Mouse (Mus musculus) large intestine, adult 2 months (tissue): ENCODE measurements around the gene Ubb. TPM values are rescaled to one million over a fixed set of nuclear protein-coding genes. Genes with fewer than 3 reads are reported as not detected.

Experiments
- DNase-seq: peaks from one replicate; pipeline ENCODE4 v3.0.0-alpha.2; 2012; ENCODE audit warnings: low read depth, low spot score
- WGBS: fragments of 180-500 bp; shearing (Covaris S2); methylation state at CpG from one replicate; pipeline ENCODE4 v1.1.7; 2018; 5-methylcytosine and 5-hydroxymethylcytosine counted together
- polyA plus RNA-seq: library from polyadenylated mRNA; depleted of rRNA; stranded (reverse); fragments of >200 nt; gene quantifications from 2 replicates; pipeline ENCODE4 v1.2.3, GENCODE M21; 2012; rRNA removed

Gene Ubb
- polyA plus RNA-seq, 1 experiment: 1,797 TPM

GRCm38 (mm10) chr11:62575659-62576438 lies 24.9 kb downstream of the Ubb start:
- 11% methylated on average over 27 of the region's 27 CpGs for WGBS
- DNase-seq: no peak

GRCm38 (mm10) chr11:62576530-62577152 lies 25.7 kb downstream of the Ubb start:
- no peak for DNase-seq
- WGBS: 70% methylated on average over 16 of the region's 16 CpGs

DNA sequence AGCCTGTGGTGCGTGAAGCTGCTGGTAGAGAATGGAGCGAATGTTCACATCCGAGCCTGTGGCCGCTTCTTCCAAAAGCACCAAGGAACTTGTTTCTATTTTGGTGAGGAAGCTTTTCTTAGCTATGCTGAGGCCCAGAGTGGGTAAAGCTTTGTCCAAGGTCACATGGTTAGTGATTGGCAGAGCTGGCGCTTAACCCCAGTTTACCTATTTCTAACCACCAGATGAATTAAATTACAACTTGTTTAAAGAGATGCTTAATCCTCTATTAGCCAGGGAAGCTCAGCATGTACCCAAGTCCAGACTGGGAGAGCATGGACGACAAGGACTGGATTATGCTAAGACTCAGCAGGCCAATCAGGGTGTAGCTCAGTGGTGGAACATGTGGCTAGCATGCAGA lies 32.1 kb downstream of the Ubb start:
- 88% methylated on average over 6 of the region's 6 CpGs for WGBS
- no peak for DNase-seq

DNA sequence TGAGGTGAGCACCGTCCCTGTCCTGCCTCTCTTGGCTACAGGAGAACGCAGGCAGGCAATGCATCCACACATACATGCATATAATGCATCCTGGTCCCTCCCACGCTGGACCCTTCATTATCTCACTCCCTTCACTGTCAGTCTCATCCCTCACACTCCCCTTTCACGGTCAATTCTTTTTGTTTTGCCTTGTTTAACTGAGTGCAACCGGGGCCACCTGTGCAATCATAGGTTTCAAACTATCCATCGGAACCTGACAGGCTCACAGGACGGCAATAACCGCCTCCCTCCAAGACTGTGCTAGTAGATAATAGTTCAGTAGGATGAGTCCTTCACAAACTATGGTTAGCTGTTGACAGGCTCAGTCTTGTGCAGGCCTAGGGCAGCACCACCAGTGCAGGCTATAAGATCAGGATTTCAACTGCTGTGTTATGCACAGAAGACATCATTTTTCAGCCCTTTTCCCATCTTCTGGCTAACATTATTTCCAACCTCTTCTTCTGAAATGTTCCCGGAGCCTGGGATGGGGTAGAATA lies 33.8 kb downstream of the Ubb start:
- no peak for DNase-seq
- WGBS: 81% methylated on average over 9 of the region's 9 CpGs

- 88% methylated on average over 5 of the region's 5 CpGs for WGBS
- no peak for DNase-seq
Observed at GRCm38 (mm10) chr11:62587034-62587433, 36.1 kb downstream of the Ubb start.

DNA sequence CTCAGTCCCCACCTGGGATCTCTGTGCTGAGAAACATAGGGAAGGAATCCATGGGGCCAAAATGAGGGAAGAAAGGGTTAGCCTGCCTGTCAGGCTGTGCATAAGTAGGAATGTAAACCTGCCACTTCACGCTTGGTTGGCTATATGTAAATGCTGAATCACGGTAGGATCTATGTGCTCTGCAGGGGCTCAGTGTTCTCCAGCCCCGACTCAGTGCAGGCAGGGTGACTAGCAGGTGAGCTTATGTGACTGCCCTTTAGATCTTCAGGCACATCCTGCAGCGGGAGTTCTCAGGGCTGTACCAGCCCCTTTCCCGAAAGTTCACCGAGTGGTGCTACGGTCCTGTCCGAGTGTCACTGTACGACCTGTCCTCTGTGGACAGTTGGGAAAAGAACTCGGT lies 38.4 kb downstream of the Ubb start:
- DNase-seq: no peak
- 87% methylated on average over 10 of the region's 10 CpGs for WGBS

DNA sequence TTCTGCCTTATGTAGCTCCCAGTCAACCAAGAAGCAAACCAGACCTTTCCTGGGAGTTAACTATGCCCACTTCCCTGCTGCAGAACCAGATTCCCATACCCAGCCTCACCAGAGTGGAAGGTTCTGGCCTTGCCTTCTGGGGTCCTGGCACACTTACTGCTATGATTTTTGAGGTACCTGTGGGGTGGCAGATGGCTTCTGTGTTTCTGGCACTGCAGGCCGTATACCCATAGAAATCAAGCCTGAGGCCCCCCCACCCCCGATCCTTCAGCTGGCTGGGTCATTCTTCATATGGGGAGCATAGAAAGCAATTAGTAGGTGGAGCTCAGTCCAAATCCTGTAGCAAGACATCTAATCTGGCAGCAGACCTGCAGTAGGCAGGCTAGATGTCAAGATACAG lies 40.1 kb downstream of the Ubb start:
- no peak for DNase-seq

DNA sequence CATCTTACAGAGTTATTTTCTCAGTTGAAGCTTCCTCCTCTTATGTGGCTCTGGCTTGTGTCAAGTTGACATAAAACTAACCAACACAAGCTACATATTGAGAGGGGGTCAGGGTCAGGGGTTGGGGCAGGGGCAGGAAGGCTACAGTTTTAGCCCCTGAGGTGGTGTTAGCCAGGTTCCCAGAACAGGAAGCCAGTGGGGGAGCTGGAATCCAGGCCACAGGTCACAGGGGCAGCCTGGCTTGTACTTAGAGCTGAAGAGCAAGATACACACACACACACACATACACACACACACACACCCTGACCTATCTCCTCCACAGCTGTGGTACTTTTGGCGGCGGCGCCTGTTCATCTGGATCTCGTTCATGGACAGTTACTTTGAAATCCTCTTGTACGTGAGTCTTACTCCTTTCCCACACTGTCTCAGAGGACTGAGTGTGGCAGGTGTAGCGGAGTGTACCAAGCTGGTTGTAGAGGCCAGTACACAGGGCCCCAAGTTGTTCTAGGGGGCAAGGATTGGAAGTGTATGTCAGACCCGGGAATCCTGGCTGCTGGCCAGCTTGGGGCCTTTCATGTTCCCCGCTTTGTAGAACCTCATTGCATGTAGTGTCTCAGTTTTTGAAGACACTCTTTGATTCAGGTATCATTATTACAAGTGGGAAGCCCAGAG lies 41.1 kb downstream of the Ubb start:
- no peak for DNase-seq

More for the DNA sequence above, 40.1 kb downstream of the Ubb start:
- 90% methylated on average over 2 of the region's 2 CpGs for WGBS

DNA sequence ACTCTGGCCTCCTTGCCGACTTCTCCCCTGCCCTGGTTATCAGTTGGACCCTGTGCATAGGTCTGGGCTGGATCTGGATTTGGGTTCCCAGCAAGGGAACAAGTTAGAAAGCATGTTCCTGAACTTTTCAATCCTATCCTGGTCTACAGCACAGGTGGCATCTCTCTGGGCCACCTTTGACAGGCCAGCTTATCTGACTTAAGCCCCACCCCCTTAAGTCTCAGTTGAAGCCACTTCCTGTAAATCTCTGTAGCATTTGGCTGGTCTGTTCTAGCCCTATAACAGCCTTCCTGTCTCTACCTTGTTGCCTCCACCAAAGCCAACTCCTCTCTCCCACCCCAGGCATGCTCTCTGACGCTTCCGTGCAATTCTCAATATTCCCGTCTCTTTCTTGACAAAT lies 47.6 kb downstream of the Ubb start:
- no peak for DNase-seq
- WGBS: 79% methylated on average over 4 of the region's 4 CpGs

More for the DNA sequence above, 41.1 kb downstream of the Ubb start:
- 41% methylated on average over 8 of the region's 8 CpGs for WGBS

DNA sequence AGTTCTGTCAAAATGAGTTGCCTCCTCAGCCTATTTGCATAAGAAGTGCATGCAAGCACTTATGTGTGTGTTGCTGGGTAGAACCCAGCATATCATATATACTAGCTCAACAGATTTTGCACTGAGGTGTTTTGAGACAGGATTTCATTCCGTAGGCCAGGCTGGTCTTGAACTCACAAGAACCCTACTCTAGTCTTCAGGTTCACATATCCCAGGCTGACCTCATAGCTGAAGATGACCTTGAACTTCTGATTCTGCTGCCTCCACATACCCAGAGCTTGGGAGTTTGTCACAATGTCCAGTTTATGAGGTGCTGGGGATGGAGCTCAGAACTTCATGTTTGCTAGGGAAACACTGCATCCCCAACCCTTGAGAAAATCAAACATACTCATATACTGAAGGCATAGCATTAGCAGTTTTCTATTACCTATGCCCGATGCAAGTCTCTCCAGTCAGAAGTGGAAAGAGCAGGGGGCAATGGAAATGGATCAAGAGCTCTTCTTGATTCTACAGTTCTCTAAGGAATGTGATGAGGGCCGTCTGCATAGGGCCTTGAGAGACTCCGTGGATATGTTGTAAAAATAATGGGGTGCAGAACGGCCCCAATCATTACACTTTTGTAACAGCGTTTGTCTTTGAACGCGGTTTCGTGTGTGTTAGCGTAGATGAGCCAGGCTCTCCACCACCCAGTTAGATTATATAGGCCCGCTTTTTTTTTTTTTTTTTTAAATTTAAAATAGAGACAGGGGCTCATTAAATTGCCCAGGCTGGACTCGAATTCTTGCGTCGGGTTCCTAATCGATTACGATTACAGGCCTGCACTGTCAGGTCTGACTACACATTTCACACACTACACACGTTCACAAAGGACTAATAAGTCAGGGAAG lies 51.0 kb downstream of the Ubb start:
- WGBS: 11% methylated on average over 17 of the region's 17 CpGs
- no peak for DNase-seq

Other genes starting within 250 kb of the Ubb start
- gene Pigl, start 92.7 kb upstream of the Ubb start, polyA plus RNA-seq: 7.3 and 13.1 TPM in 2 replicates
- 75.6 and 164 TPM in 2 replicates for gene Ncor1, start 92.6 kb upstream of the Ubb start, polyA plus RNA-seq
- 116 and 140 TPM in 2 replicates for gene Cenpv, start 11.9 kb upstream of the Ubb start, polyA plus RNA-seq
- 8.7 and 9.0 TPM in 2 replicates for gene Trpv2, start 23.3 kb downstream of the Ubb start, polyA plus RNA-seq
- gene Lrrc75a, start 97.4 kb downstream of the Ubb start, polyA plus RNA-seq: 72.9 and 87.9 TPM in 2 replicates
- 36.1 and 46.8 TPM in 2 replicates for gene Mmgt2, start 97.5 kb downstream of the Ubb start, polyA plus RNA-seq
- gene Zfp287, start 180.7 kb downstream of the Ubb start, polyA plus RNA-seq: 0.78 and 1.3 TPM in 2 replicates
- not detected in 2 replicates for gene Gm10428, start 201.9 kb downstream of the Ubb start, polyA plus RNA-seq
- 0.19 and 0.56 TPM in 2 replicates for gene Zfp286, start 238.3 kb downstream of the Ubb start, polyA plus RNA-seq